Mouse (Mus musculus) lung, adult 10 weeks (tissue): Measurements from ENCODE around the gene Sfxn1. TPM values are rescaled to one million over a fixed set of nuclear protein-coding genes. Genes with fewer than 3 reads are reported as not detected.

Source experiments
- polyA plus RNA-seq: library from polyadenylated mRNA; stranded (reverse); fragments of 350-450 nt; fragmentation: Illumina TruSeq; extraction: RNeasy Lipid Tissue Mini Kit (QIAGEN cat#74804); gene quantifications from one replicate; pipeline ENCODE4 v1.2.3, GENCODE M21; 2014; ENCODE audit warnings: low read depth, low replicate concordance; ENCODE audit not compliant: insufficient read depth

Sfxn1 gene
- 12.5 TPM for polyA plus RNA-seq

DNA sequence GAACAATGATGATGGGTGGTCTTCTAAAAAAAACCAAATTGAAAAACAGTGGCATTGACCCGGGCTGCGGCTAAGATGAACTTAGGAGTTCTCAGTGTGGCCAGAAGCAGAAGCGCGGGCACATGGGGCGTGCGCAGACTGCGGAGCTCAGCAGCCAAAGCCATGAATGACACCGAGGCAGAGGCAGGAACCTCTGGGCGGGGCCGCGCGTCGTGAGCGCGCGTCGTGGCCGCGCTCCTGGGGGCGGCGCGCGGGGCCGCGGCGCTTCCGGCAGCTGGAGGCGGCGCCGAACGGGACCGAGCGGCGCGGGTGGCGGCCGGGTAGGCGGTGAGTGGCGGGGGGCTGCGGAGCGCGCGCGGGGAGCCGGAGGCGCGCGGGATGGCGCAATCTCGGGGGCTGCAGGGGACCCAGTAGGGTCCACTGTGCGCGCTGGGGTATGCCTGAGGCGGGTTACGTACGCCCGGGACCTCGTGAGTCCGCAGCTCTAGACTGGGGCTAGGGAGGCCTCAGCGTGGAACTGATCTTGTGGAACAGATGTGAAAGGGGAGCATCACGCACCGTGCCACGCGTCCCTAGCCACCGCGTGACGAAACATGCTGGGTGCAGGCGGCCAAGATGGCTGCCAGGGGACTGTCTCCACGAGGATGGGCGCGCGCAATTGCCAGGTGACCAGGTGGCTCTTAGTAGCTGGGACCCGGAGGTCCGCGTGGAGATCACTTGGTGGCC is at the start of gene Sfxn1:
Gene Sfxn1, plus strand, starts transcription at position 264 of the 726 bp plus-strand sequence.

DNA sequence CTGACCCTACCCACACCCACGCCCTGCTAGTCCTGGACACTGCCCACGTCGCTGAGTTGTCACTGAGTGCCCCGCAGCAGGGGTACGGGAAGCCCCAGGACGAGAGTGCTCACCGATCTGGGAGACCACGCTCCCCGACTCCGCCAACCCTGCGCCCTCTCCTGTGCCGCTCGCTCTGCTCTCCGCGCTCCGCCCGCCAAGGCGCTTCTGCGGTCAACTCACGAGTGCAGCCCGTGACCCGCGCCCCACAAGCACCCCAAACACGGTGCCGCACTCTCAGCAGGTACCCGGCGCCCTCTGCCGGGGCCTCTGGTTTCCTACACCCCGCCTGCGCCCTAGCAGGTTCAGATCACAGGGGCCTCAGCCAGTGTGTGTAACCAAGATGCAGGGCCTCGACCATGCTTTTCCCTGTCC is 16.2 kb upstream of the Sfxn1 start, which contains the start of gene Drd1:
Gene Drd1, minus strand, starts transcription at position 258 of the 414 bp plus-strand sequence.

Other genes starting within 250 kb of the Sfxn1 start
- not detected for gene Drd1, start 16.2 kb upstream of the Sfxn1 start, polyA plus RNA-seq
- gene Hrh2, start 120.3 kb downstream of the Sfxn1 start, polyA plus RNA-seq = 0.27 TPM